Mouse (Mus musculus) forebrain, embryonic 12.5 days (tissue): Measurements from ENCODE around the gene Olfr1395. TPM values are rescaled to one million over a fixed set of nuclear protein-coding genes. Genes with fewer than 3 reads are reported as not detected.
A peak's percentile ranks its signal among the peaks of the same experiment; 100 is the strongest.

Experiments used
- ATAC-seq: fragments of 200-750 bp; cut with Nextera tagmentation; 2 replicates; pipeline ENCODE4 v1.8.0; 2017; ENCODE audit warnings: moderate TSS enrichment; ENCODE audit not compliant: low FRiP score
- H3K27ac ChIP-seq: fragments of 300-500 bp; sonication (generic); 2 replicates; pipeline ENCODE4 v1.5.1; 2016; ENCODE audit warnings: mild to moderate bottlenecking
- H3K27me3 ChIP-seq: fragments of 300-500 bp; sonication (generic); 2 replicates; pipeline ENCODE4 v1.6.1; 2016; ENCODE audit warnings: mild to moderate bottlenecking
- H3K36me3 ChIP-seq: fragments of 300-500 bp; sonication (generic); replicated peaks from 2 replicates; pipeline ENCODE4 v1.6.1; 2016; ENCODE audit warnings: mild to moderate bottlenecking
- H3K4me1 ChIP-seq: fragments of 300-500 bp; sonication (generic); 2 replicates; pipeline ENCODE4 v1.6.1; 2016
- H3K4me2 ChIP-seq: fragments of 300-500 bp; sonication (generic); 2 replicates; pipeline ENCODE4 v1.6.1; 2016; ENCODE audit warnings: mild to moderate bottlenecking, moderate library complexity
- H3K4me3 ChIP-seq: fragments of 300-500 bp; sonication (generic); replicated peaks from 2 replicates; pipeline ENCODE4 v1.5.1; 2016; ENCODE audit warnings: mild to moderate bottlenecking
- H3K9ac ChIP-seq: fragments of 300-500 bp; sonication (generic); 2 replicates; pipeline ENCODE4 v1.6.1; 2016; ENCODE audit warnings: mild to moderate bottlenecking
- H3K9me3 ChIP-seq: fragments of 300-500 bp; sonication (generic); 2 replicates; pipeline ENCODE4 v1.6.1; 2016
- WGBS: fragments of 180-500 bp; shearing (Covaris S2); methylation state at CpG from one replicate; pipeline ENCODE4 v1.1.7; 2016; 5-methylcytosine and 5-hydroxymethylcytosine counted together
- polyA plus RNA-seq: library from polyadenylated mRNA; unstranded; fragments of >200 nt; fragmentation: Nextera tagmentation; extraction: Ambion mirVana; gene quantifications from 2 replicates; pipeline ENCODE4 v1.2.1, GENCODE M21; 2016

The Olfr1395 gene
- not detected in 2 replicates for polyA plus RNA-seq

DNA sequence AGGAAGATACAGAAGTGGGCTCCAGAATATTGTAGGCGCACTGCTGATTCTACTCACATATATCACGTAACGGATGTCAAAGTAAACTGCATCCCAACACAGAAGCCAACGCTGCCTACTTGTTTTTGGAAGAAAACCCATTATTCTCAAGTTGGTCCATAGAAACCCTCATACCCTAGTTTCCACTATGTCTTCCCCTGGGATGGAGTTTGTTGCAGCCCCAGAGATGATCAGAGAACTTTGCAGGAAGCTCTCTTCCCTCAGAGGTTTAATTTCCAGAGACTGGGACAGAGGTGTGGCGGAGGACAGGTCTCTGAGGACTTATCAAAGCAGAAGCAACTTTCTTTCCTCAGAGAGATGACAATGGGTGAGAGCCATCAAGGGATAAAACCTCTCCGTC, at the start of gene Olfr1395:
TSS of gene Olfr1395 (plus strand) at position 301 of the 400 bp plus-strand sequence.
- no peaks in the 10 kb centered on the region for H3K9me3 ChIP-seq
- H3K4me1 ChIP-seq: no peaks in the 10 kb centered on the region
- WGBS: 97% methylated on average over 6 of the region's 6 CpGs
- H3K4me3 ChIP-seq: no peak within 1 kb of the TSS
- H3K27ac ChIP-seq: no peak within 1 kb of the TSS
- no peak within 1 kb of the TSS for H3K9ac ChIP-seq
- no peaks in the 10 kb centered on the region for H3K27me3 ChIP-seq
- H3K4me2 ChIP-seq: no peak within 1 kb of the TSS
- ATAC-seq: no peak
- H3K36me3 ChIP-seq: no peaks in the 10 kb centered on the region

DNA sequence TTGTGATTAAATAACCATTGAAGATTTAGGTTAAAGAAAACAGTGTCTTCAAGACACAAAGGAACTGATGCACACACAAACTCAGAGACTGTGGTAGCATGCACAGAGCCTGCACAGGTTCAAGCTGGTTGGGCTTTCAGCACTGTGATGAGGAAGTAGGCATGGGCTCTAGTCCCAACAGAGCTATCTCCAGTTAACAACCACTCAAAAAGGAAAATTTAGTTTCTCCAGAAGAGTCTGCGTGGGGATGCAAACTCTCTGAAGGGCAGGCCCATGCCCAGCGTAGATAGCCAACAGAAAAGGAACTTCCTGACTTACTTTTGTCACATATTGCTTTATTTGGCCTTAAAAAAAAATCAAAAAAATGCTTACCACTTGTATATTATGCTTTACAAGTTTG, 49.3 kb upstream of the Olfr1395 start:
- ATAC-seq: no peak
- 85% methylated on average over 2 of the region's 2 CpGs for WGBS
- 0 out of 2 replicates have a peak, but pooled peaks cover 5% of the 10 kb centered on the region for H3K4me1 ChIP-seq
- no peaks in the 10 kb centered on the region for H3K9me3 ChIP-seq
- H3K4me2 ChIP-seq: no peak overlapping the region
- H3K27me3 ChIP-seq: no peaks in the 10 kb centered on the region
- H3K27ac ChIP-seq: no peak overlapping the region
- H3K4me3 ChIP-seq: no peak overlapping the region
- no peak overlapping the region for H3K9ac ChIP-seq
- H3K36me3 ChIP-seq: no peaks in the 10 kb centered on the region

DNA sequence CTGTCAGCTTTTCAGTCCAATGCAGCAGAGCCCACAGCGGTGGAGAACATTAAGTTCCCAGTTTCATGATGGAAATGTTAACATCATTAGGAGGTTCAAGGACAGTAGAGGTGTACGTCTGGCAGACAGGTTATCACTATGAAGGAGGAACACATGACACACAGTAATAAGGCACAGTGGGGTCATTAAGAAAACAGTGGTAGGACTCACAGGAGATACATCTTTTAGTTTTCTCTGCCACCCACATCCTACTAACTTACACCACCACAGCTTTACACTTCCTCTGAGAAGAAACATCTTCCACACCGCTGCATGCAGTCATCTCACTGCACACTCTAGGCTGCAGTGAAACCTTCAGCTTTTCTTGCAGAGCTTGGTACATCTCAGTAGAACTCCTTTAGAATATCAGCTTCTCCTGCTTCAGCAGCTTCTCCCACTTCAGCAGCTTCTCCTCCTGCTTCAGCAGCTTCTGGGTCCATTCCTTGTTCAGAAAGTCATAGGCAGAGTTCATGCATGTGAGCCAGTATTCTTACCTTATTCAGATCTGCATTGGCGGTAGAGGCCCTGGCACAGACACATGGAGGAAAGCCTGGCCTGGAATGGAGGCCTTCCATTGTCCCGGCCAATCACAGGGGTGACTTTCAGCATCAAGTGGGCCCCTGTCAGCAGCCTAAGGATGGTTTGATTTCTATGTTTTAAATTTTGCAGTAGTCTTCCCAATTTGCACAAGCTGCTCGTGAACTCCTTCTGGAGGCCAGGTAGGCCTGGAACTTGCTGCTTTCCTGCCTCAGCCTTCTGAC, 48.0 kb upstream of the Olfr1395 start:
- Histone ChIP-seq H3K27ac (no peak overlapping the region), H3K36me3 (no peaks in the 10 kb centered on the region), H3K9me3 (no peaks in the 10 kb centered on the region), H3K4me1 (no peaks in the 10 kb centered on the region), H3K4me2 (no peak overlapping the region), H3K9ac (no peak overlapping the region), H3K27me3 (no peaks in the 10 kb centered on the region), H3K4me3 (no peak overlapping the region)
- 90% methylated on average over 6 of the region's 6 CpGs for WGBS
- no peak for ATAC-seq

DNA sequence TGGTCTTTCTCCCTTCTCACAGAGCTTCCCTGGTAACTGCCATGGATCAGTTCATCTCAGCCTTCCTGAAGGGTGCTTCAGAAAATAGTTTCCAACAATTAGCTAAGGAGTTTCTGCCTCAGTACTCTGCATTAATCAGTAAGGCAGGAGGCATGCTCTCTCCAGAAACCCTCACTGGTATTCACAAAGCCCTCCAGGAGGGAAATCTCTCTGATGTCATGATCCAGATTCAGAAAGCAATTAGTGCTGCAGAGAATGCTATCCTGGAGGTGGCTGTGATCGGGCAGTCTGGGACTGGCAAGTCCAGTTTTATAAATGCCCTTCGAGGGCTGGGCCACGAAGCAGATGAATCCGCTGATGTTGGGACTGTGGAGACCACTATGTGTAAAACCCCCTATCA, 46.7 kb upstream of the Olfr1395 start:
- Histone ChIP-seq H3K9ac (no peak overlapping the region), H3K4me2 (no peak overlapping the region), H3K9me3 (no peaks in the 10 kb centered on the region), H3K27ac (no peak overlapping the region), H3K4me3 (no peak overlapping the region), H3K27me3 (no peaks in the 10 kb centered on the region), H3K36me3 (no peaks in the 10 kb centered on the region), H3K4me1 (no peaks in the 10 kb centered on the region)
- WGBS: 78% methylated on average over 4 of the region's 4 CpGs
- no peak for ATAC-seq

DNA sequence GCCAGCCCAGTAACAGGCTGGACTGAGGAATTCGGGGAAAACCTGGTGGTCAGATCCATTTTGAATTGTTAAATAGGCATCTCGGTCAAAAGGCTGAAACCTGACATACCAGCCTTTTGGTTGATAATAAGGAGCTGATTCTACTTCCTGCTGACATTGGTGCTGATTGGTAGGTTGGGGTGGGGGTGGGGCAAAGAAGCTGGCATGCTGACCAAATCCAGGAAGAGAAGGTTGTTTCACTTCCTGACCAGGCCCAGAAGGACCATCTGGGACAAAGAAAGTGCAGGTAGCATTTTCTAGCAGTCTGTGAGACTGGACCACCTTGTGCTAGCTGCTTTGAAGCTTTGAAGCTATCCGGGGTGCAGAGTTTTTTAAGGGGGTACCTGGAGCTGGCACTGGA, 41.7 kb upstream of the Olfr1395 start:
- Histone ChIP-seq H3K36me3 (no peaks in the 10 kb centered on the region), H3K4me2 (no peak overlapping the region), H3K4me3 (no peak overlapping the region), H3K4me1 (no peaks in the 10 kb centered on the region), H3K27me3 (no peaks in the 10 kb centered on the region), H3K27ac (no peak overlapping the region), H3K9ac (no peak overlapping the region), H3K9me3 (no peaks in the 10 kb centered on the region)
- 84% methylated on average over 3 of the region's 3 CpGs for WGBS
- ATAC-seq: no peak

DNA sequence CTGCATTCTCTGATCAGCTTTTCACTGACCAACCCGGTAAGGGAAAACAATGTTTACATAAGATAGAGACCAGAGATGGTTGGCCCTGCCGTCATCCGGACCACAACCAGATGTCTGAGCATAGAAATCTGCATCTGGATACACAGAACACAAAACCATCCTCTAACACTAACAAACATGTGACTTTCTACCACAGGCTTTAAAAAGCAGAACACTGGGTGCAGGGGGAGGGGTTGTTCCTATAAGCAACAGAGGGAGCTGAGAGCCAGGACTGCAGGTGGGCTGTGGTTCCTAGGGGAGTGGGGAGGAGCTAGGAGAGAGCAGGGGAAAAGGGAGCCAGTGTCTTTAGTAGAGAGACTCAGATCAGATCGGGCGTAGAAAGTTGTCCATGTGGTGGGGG, 40.6 kb upstream of the Olfr1395 start:
- Histone ChIP-seq H3K27ac (no peak overlapping the region), H3K4me3 (no peak overlapping the region), H3K27me3 (no peaks in the 10 kb centered on the region), H3K9me3 (no peaks in the 10 kb centered on the region), H3K36me3 (no peaks in the 10 kb centered on the region), H3K4me2 (no peak overlapping the region), H3K4me1 (no peaks in the 10 kb centered on the region), H3K9ac (no peak overlapping the region)
- 69% methylated on average over 5 of the region's 5 CpGs for WGBS
- ATAC-seq: no peak

DNA sequence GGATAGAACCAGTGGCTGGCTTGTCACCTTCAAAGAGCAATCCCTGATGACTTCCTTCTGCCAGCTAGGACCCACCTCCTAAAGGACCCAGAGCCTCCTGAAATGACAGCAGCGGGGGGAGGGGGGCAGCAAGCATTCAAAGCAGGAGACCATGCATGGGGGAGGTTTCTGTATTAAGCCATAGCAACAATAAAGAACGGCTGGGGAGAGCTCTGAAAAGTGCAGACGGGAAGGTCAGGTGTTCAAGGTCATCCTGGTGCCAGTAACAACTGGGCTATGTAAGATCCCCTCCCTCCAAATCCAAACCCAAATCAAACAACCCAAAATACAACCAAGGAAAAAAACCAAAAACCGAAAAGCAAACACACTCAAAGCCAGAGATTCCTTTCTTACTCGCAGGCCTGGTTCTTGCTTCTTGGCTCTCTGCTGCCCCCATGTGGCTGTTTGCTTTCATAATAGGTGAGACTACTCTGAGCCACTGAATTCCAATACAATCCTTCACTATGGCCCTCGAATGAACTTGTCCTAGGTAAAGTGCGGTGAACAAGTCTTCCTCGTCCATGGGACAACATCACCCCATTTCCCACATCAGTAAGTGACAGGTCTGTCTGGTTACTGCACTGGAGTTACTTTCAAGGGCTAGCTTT, 38.9 kb upstream of the Olfr1395 start:
- Histone ChIP-seq H3K9me3 (no peaks in the 10 kb centered on the region), H3K27me3 (no peaks in the 10 kb centered on the region), H3K9ac (no peak overlapping the region), H3K27ac (no peak overlapping the region), H3K4me2 (no peak overlapping the region), H3K4me1 (no peaks in the 10 kb centered on the region), H3K4me3 (no peak overlapping the region), H3K36me3 (no peaks in the 10 kb centered on the region)
- 17% methylated on average over 8 of the region's 8 CpGs for WGBS
- peak; percentile 84 for ATAC-seq

DNA sequence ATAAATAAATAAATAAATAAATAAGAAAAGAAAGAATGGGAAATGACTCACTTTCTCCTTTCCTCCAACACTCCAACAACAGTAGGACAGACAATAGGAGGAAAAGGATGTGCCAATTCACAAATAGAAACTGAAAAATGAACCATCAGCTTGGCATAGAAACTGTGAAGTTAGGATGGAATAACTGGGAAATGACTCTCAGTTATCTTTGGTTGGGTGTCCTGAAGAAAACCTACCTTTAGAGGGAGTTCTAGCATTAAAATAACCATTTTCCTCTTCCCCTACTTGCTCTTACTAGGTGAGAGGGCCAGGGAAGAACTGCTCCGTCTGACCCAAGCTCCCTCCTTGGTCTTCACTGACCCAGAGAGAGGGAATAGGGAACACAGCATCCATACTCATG, 36.3 kb upstream of the Olfr1395 start:
- no peak overlapping the region for H3K27ac ChIP-seq
- no peaks in the 10 kb centered on the region for H3K27me3 ChIP-seq
- no peaks in the 10 kb centered on the region for H3K36me3 ChIP-seq
- H3K9ac ChIP-seq: no peak overlapping the region
- ATAC-seq: no peak
- 69% methylated on average over 1 of the region's 1 CpGs for WGBS
- H3K9me3 ChIP-seq: no peaks in the 10 kb centered on the region
- no peaks in the 10 kb centered on the region for H3K4me1 ChIP-seq
- H3K4me3 ChIP-seq: no peak overlapping the region
- H3K4me2 ChIP-seq: no peak overlapping the region

DNA sequence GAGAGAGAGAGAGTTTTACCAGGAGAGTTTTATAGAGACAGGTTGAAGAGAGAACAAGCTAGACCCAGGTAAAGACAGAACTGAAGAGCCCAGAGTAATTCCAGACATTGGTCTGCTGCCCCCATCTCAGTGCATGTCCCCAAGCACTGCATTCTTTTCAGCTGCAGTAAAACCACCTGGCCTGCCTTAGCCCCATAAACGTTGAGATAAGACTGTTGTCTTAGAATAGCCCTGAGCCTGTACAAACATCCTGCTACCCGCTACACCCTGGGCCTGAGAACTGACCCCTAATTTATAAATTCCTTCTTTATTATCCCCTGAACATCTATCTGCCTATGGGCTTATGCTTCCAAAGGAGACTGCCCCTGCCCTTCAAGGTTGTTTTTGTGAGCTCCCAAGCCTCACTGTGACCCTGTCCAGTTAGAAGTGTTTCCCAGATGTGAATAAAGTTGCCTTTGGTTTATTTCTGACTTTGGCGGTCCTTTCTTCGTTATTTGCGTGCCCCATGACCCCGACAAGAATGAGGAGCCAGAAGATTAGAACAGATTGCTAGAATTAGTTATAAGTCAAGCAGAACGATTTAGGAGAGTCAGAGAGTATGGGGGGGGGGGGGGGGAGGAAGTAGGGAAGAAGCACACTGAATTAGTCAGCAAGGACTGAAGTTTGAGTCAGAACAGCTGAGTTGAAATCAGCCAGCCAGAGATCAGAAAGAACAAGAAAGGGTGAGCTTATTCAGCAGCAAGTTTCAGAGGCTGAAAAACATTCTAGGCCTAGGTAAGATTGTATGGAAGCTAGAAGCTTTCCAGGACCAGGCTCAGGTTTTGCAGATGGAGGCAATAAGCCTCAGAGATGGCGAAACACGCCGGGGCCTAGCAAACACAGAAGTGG, 34.2 kb upstream of the Olfr1395 start:
- H3K4me3 ChIP-seq: no peak overlapping the region
- H3K36me3 ChIP-seq: no peaks in the 10 kb centered on the region
- H3K9ac ChIP-seq: no peak overlapping the region
- H3K27ac ChIP-seq: no peak overlapping the region
- no peak overlapping the region for H3K4me2 ChIP-seq
- no peaks in the 10 kb centered on the region for H3K4me1 ChIP-seq
- no peaks in the 10 kb centered on the region for H3K27me3 ChIP-seq
- ATAC-seq: no peak
- whole genome bisulfite sequencing: 62% methylated on average over 10 of the region's 10 CpGs
- H3K9me3 ChIP-seq: no peaks in the 10 kb centered on the region

DNA sequence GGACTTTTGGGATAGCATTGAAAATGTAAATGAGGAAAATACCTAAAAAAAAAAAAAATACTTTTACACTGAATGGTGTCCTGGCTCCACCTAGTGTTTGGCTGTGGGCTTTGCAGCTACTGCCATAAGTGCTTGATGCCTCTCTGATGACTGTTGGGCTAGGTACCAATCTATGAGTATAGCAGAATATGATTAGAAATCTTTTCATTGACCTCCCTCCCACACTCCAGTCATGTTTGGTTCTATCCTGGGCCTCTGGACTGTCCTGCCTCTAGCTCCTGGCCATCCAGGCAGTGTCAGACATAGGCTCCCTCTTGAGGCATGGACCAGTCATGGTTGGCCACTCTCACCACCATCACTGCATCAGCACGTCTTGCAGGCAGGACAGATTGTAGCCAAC, 33.2 kb upstream of the Olfr1395 start:
- no peak for ATAC-seq

DNA sequence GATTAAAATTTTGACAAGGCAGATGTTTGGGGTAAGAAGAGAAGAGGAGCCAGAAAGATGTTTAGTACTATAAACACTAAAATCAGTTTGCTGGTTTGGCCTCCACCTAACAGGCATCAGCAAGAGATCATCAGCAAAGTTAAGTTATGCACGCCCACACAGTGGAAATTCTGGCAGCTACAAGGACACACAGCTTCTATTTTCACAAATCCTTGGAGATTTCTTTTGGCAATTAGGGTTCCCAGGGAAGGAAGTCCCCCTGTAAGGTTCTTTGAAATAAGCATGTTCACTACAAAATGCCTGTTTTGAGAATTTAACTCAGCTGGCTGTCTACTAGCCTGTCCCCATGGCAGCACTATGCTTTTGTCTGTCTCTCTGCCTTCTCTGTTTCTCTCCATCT, 31.1 kb upstream of the Olfr1395 start:
- Histone ChIP-seq H3K4me2 (no peak overlapping the region), H3K27ac (no peak overlapping the region), H3K27me3 (no peaks in the 10 kb centered on the region), H3K36me3 (no peaks in the 10 kb centered on the region), H3K9ac (no peak overlapping the region), H3K4me3 (no peak overlapping the region), H3K9me3 (no peaks in the 10 kb centered on the region), H3K4me1 (no peaks in the 10 kb centered on the region)
- no peak for ATAC-seq
- WGBS: 57% methylated on average over 1 of the region's 1 CpGs

More for the DNA sequence above, 33.2 kb upstream of the Olfr1395 start:
- H3K9me3 ChIP-seq: no peaks in the 10 kb centered on the region
- H3K27me3 ChIP-seq: no peaks in the 10 kb centered on the region
- H3K4me2 ChIP-seq: no peak overlapping the region
- H3K9ac ChIP-seq: no peak overlapping the region
- H3K27ac ChIP-seq: no peak overlapping the region
- 39% methylated on average over 1 of the region's 1 CpGs for WGBS
- H3K4me1 ChIP-seq: no peaks in the 10 kb centered on the region
- no peak overlapping the region for H3K4me3 ChIP-seq
- H3K36me3 ChIP-seq: no peaks in the 10 kb centered on the region

DNA sequence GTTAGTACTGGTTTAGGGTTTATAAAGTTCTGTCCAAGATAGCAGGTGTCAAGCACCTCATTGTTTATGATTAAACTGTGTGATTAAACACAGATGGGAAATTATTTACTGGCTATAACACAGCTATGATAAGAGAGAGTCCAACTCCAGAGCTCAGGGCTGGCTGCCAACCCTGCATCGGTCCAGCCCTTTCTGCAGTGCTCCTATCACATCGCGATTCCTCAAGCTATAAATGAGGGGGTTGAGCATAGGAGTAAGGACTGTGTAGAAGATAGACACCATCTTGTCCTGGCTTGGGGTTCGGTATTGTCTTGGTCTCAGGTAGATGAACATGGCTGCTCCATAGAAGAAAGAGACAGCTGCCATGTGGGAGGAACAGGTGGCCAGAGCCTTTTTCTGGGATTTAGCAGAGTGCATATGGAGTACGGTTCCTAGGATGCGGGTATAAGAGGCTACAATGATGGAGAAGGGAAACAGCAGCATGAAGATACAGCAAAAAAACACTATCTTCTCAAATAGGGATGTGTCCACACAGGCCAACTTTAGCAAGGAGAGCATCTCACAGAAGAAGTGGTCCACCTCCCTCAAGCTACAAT, 29.4 kb upstream of the Olfr1395 start:
- Histone ChIP-seq H3K4me2 (no peak overlapping the region), H3K4me1 (no peaks in the 10 kb centered on the region), H3K36me3 (no peaks in the 10 kb centered on the region), H3K27ac (no peak overlapping the region), H3K9me3 (no peaks in the 10 kb centered on the region), H3K4me3 (no peak overlapping the region), H3K9ac (no peak overlapping the region), H3K27me3 (no peaks in the 10 kb centered on the region)
- ATAC-seq: no peak
- 89% methylated on average over 6 of the region's 6 CpGs for WGBS
